Mouse (Mus musculus): ENCODE measurements around the gene Rtn1. TPM values are rescaled to one million over a fixed set of nuclear protein-coding genes. Genes with fewer than 3 reads are reported as not detected.

Rtn1 gene
- total and polyA plus RNA-seq, 2 experiments: 0.46 to 0.76 TPM

DNA sequence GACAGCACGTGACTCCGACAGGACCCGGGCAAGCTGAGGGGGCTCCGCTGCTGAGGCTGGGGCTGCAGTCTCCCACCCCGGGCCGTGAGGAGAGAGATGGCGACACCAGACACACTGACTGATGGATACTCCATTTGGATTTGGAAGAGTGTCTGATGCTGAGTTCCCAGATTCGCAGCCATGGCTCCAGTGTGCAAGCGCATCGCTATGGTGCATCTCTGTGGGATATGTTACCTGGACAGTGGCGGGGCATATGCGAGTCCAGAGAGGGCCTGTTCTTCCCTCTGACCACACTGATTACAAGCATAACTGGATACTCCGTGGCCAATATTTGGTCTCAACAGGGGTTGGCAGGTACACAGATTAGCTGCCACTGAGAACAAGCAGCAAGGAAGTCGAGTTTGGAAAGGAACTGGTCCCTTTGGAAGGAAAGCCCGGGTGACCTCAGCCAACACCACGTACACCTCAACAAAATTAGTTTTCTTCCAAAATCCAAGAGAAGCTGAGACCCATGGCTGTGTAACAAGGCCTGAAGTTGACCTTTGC, 185.2 kb downstream of the Rtn1 start:
- Histone ChIP-seq H3K9ac (ENCODE audit: low read depth, low read length) (no peak overlapping the region), H3K27ac (replicated peaks; ENCODE audit: insufficient read depth, low read depth, low read length) (no peak overlapping the region), H3K27me3 (ENCODE audit: control insufficient read depth, insufficient read depth, low read length) (no peaks in the 10 kb centered on the region), H3K4me3 (ENCODE audit: insufficient read depth, low read depth, low read length) (no peak overlapping the region), H3K79me2 (ENCODE audit: control insufficient read depth, insufficient read depth, low read length) (no peaks in the 10 kb centered on the region), H3K4me1 (ENCODE audit: control insufficient read depth, insufficient read depth, low read length) (no peaks in the 10 kb centered on the region), H3K36me3 (ENCODE audit: control insufficient read depth, insufficient read depth, low read length) (no peaks in the 10 kb centered on the region)
- no peak for DNase-seq (ENCODE audit: extremely low read depth, low read depth, low spot score)
- 89% methylated on average over 16 of the region's 16 CpGs for WGBS
- TF ChIP-seq POLR2A (IDR thresholded peaks at IDR 0.05; ENCODE audit: extremely low read depth, insufficient read depth, low read length) (no peak), CTCF (IDR thresholded peaks at IDR 0.05; ENCODE audit: low read depth, low read length) (no peak)

DNA sequence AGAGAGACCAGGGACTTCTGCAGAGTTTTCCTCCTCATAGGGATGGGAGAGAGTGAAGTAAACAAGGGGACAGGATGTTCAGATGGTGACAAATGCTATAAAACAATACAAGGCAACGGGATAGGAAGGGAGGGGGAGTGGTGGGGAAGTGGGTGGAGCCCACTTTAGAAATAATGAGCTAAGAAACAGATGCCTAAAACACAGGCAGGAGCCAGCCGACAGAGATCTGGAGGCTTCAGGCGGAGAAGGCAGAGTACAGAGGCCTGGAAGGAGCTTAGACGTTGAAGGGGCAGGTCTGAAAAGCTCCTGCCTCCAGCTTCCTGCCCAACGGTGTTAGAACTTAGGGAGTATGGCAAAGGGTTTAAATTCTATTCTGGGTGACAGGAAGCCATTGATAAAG, 195.3 kb downstream of the Rtn1 start:
- H3K27me3 ChIP-seq (ENCODE audit: control insufficient read depth, insufficient read depth, low read length): no peaks in the 10 kb centered on the region
- TF ChIP-seq CTCF (IDR thresholded peaks at IDR 0.05; ENCODE audit: low read depth, low read length) (no peak), POLR2A (IDR thresholded peaks at IDR 0.05; ENCODE audit: extremely low read depth, insufficient read depth, low read length) (no peak)
- no peak overlapping the region for H3K27ac ChIP-seq (replicated peaks; ENCODE audit: insufficient read depth, low read depth, low read length)
- no peaks in the 10 kb centered on the region for H3K36me3 ChIP-seq (ENCODE audit: control insufficient read depth, insufficient read depth, low read length)
- 72% methylated on average over 5 of the region's 5 CpGs for WGBS
- H3K4me3 ChIP-seq (ENCODE audit: insufficient read depth, low read depth, low read length): no peak overlapping the region
- H3K79me2 ChIP-seq (ENCODE audit: control insufficient read depth, insufficient read depth, low read length): no peaks in the 10 kb centered on the region
- no peaks in the 10 kb centered on the region for H3K4me1 ChIP-seq (ENCODE audit: control insufficient read depth, insufficient read depth, low read length)
- DNase-seq (ENCODE audit: extremely low read depth, low read depth, low spot score): no peak
- H3K9ac ChIP-seq (ENCODE audit: low read depth, low read length): no peak overlapping the region

DNA sequence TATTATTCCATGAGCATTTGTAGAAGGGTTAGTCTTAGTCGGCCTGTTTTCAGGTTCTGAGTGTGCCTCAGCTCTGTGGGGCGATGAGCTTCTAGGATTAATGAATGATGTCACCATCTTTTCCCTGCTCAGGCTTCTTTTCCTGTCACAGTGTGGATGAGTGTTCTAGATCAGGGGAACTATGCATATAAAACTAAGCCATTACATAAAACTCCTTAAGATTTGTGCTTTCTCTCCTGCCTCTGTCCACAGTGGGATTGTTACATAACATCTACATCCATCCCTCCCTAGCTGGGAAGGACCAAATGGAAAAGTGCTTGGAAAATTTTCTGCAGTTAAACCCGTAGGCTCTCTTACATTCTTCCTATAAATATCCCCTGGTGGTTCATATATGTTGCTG, 208.0 kb downstream of the Rtn1 start:
- no peaks in the 10 kb centered on the region for H3K4me1 ChIP-seq (ENCODE audit: control insufficient read depth, insufficient read depth, low read length)
- TF ChIP-seq CTCF (IDR thresholded peaks at IDR 0.05; ENCODE audit: low read depth, low read length) (no peak), POLR2A (IDR thresholded peaks at IDR 0.05; ENCODE audit: extremely low read depth, insufficient read depth, low read length) (no peak)
- no peaks in the 10 kb centered on the region for H3K79me2 ChIP-seq (ENCODE audit: control insufficient read depth, insufficient read depth, low read length)
- no peak overlapping the region for H3K9ac ChIP-seq (ENCODE audit: low read depth, low read length)
- H3K4me3 ChIP-seq (ENCODE audit: insufficient read depth, low read depth, low read length): no peak overlapping the region
- DNase-seq (ENCODE audit: extremely low read depth, low read depth, low spot score): no peak
- H3K27ac ChIP-seq (replicated peaks; ENCODE audit: insufficient read depth, low read depth, low read length): no peak overlapping the region
- 91% methylated on average over 3 of the region's 3 CpGs for WGBS
- H3K27me3 ChIP-seq (ENCODE audit: control insufficient read depth, insufficient read depth, low read length): no peaks in the 10 kb centered on the region; the same call in 1 of the 2 replicates
- H3K36me3 ChIP-seq (ENCODE audit: control insufficient read depth, insufficient read depth, low read length): no peaks in the 10 kb centered on the region

GRCm38 (mm10) chr12:72197925-72198486, 210.8 kb downstream of the Rtn1 start:
- H3K4me1 ChIP-seq (ENCODE audit: control insufficient read depth, insufficient read depth, low read length): no peaks in the 10 kb centered on the region
- H3K27ac ChIP-seq (replicated peaks; ENCODE audit: insufficient read depth, low read depth, low read length): no peak overlapping the region
- no peaks in the 10 kb centered on the region for H3K36me3 ChIP-seq (ENCODE audit: control insufficient read depth, insufficient read depth, low read length)
- no peak overlapping the region for H3K4me3 ChIP-seq (ENCODE audit: insufficient read depth, low read depth, low read length)
- H3K9ac ChIP-seq (ENCODE audit: low read depth, low read length): peak overlapping the region; percentile 30; the same call in 1 of the 2 replicates
- TF ChIP-seq POLR2A (IDR thresholded peaks at IDR 0.05; ENCODE audit: extremely low read depth, insufficient read depth, low read length) (no peak), CTCF (IDR thresholded peaks at IDR 0.05; ENCODE audit: low read depth, low read length) (no peak)
- DNase-seq (ENCODE audit: extremely low read depth, low read depth, low spot score): no peak
- 50% methylated on average over 18 of the region's 18 CpGs for WGBS
- no peaks in the 10 kb centered on the region; the same call in 1 of the 2 replicates for H3K27me3 ChIP-seq (ENCODE audit: control insufficient read depth, insufficient read depth, low read length)
- no peaks in the 10 kb centered on the region for H3K79me2 ChIP-seq (ENCODE audit: control insufficient read depth, insufficient read depth, low read length)

- DNase-seq (ENCODE audit: extremely low read depth, low read depth, low spot score): no peak
- Histone ChIP-seq H3K9ac (ENCODE audit: low read depth, low read length) (no peak overlapping the region), H3K79me2 (ENCODE audit: control insufficient read depth, insufficient read depth, low read length) (no peaks in the 10 kb centered on the region), H3K4me1 (ENCODE audit: control insufficient read depth, insufficient read depth, low read length) (no peaks in the 10 kb centered on the region), H3K27me3 (ENCODE audit: control insufficient read depth, insufficient read depth, low read length) (no peaks in the 10 kb centered on the region; the same call in 1 of the 2 replicates), H3K4me3 (ENCODE audit: insufficient read depth, low read depth, low read length) (no peak overlapping the region), H3K27ac (replicated peaks; ENCODE audit: insufficient read depth, low read depth, low read length) (no peak overlapping the region; the same call in 1 of the 2 replicates), H3K36me3 (ENCODE audit: control insufficient read depth, insufficient read depth, low read length) (no peaks in the 10 kb centered on the region)
- TF ChIP-seq POLR2A (IDR thresholded peaks at IDR 0.05; ENCODE audit: extremely low read depth, insufficient read depth, low read length) (no peak), CTCF (IDR thresholded peaks at IDR 0.05; ENCODE audit: low read depth, low read length) (no peak)
- WGBS: 64% methylated on average over 7 of the region's 7 CpGs
Observed at GRCm38 (mm10) chr12:72197434-72197833, 211.4 kb downstream of the Rtn1 start.

GRCm38 (mm10) chr12:72184929-72185328, 223.9 kb downstream of the Rtn1 start, which contains the start of gene Ccdc175:
TSS of gene Ccdc175 (minus strand) at chr12:72185029.
- Histone ChIP-seq H3K9ac (ENCODE audit: low read depth, low read length) (no peak within 1 kb of the TSS), H3K4me1 (ENCODE audit: control insufficient read depth, insufficient read depth, low read length) (no peaks in the 10 kb centered on the region), H3K4me3 (ENCODE audit: insufficient read depth, low read depth, low read length) (no peak within 1 kb of the TSS), H3K27me3 (ENCODE audit: control insufficient read depth, insufficient read depth, low read length) (0 out of 2 replicates have a peak, but pooled peaks cover 2% of the 10 kb centered on the region), H3K36me3 (ENCODE audit: control insufficient read depth, insufficient read depth, low read length) (no peaks in the 10 kb centered on the region), H3K27ac (replicated peaks; ENCODE audit: insufficient read depth, low read depth, low read length) (no peak within 1 kb of the TSS), H3K79me2 (ENCODE audit: control insufficient read depth, insufficient read depth, low read length) (no peaks in the 10 kb centered on the region)
- WGBS: 42% methylated on average over 12 of the region's 12 CpGs
- no peak for TF ChIP-seq POLR2A (IDR thresholded peaks at IDR 0.05; ENCODE audit: extremely low read depth, insufficient read depth, low read length)
- TF ChIP-seq CTCF (IDR thresholded peaks at IDR 0.05; ENCODE audit: low read depth, low read length): no peak
- DNase-seq (ENCODE audit: extremely low read depth, low read depth, low spot score): no peak

All from liver, adult 2 months (tissue).